Mouse (Mus musculus) frontal cortex, postnatal 14 days (tissue): ENCODE results near the gene Wwc2.
"Not testable (repeated sequence)": the region's sequence is repeated elsewhere in the genome, so short reads cannot be mapped to it uniquely, and the experiment has no call there.

Experiments
- DNase-seq, 2 experiments: peaks; one replicate each; pipeline ENCODE4 v3.0.0; 2022; ENCODE audit warnings: low spot score in 2 of 2

The Wwc2 gene

DNA sequence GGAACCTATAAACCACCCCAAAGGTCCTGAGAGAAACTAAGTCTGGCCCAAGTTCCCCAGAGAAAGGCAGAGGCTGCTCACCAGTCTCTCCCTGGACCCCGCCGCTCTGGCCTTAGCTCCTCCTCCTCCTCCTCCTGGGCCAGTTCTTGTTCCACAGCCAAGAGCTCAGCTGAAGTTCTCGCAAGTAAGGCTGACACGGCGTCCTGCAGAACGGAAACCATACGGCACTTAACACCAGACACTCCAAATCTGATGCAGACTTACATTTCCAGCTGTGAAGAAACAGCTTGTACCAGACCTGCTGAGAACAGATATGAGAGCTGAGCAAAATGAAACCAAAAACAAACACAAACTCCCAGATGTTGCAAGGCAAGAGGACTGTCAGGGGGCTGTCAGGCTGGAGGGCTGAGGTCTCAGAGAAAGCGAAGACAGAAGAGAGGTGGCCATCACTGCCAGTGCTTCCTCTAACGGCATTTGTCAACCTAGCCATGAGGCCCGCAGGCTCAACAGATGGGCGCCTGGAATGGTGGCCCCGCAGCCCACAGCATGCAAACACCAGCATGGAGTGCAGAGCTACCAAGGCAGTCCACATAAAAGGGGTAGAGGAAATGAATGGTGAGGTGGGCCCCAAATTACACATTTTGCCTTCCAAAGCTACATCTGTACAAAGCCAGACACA, 138.8 kb downstream of the Wwc2 start:
- DNase-seq, result no peak

DNA sequence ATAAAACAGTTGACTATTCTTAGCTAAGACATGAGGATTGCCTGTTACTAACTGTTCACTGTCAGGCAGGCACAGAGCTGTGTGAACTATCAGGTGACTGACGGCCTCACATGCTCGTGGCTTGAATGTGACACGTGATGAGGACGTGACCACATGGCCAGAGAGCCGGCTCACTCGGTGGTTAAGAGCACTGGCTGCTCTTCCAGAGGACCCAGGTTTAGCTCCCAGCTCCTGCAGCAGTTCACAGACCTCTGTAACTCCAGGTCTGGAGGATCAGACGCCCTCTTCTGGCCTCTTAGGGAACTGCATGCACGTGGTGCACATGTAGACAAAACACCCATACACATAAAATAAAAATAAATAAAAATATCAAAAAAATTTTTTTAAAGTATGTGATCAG, 140.9 kb downstream of the Wwc2 start:
- DNase-seq, result no peak

DNA sequence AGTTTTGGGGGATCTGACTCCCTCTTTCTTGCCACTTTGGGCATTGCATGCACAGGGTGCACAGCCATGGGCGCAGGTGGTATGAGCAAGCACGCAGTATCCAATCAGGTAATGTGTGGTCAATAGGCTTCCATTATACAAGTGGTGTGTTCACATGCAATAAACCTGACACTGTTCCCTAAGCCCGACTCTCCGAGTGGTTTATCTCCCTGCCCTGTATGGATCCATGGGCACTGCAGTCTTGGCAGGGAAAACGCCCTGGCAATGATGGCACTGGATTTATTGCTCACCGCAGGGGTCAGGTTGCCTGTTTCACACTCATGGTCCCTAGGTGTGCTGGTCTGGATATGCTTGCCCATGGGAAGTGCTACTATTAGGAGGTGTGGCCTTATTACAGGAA, 142.8 kb downstream of the Wwc2 start:
- no peak for DNase-seq

DNA sequence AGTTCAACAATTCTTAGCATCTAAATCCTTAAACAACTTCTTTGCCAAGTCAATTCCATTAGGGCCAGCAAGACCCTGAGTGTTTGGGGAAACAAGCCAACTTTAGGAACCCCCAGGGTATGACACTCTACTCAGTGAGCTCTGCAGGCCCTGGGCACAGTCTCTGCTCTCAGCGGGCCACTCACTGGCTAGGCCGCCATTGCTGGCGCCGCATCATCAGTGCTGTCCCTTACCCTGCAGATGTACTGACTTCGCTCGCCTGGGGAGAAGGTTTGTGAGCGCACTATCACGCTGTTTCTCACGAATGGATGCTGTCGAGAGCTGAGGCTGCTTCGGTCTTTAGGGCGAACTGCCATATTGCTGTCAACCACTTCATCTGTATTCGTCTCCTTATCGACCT, 143.6 kb downstream of the Wwc2 start:
- no peak for DNase-seq

DNA sequence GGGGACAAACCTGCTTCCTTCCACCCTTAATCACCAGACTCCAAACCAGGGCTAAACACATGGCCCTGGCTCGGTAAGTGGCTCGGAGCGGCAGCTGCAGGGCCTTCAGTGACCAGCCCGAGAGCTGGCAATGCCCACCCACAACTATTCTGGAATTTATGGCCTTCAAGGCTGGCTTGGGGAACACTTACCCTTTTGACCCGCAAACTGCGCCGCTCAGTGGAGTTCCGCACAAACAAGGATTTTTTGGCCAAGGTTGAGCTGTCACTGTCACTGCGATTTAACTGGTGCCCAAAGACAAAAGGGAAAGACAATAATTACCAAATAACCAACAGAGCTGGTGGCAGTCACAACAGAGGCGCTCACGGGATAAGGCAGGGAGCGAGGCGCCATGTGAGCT, 144.8 kb downstream of the Wwc2 start:
- no peak for DNase-seq

DNA sequence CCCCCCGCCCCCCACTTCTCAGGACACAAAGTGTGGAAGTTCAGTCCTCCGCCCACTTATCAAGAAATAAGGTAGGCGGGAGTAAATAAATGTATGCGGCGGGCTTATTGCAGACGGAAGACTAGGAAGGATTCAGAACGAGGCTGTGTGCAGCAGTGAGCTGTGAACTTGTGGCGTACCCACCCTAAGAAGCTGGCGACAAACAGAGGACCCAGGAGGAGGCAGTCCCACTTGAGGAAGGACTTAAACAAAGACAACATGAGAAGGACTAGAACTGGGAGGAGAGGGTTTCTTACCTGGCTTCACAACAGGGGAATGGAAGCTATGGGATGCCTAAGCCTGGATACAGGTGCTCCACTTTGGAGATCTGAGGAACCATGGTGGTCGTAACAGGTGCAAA, 147.1 kb downstream of the Wwc2 start:
- no peak for DNase-seq

DNA sequence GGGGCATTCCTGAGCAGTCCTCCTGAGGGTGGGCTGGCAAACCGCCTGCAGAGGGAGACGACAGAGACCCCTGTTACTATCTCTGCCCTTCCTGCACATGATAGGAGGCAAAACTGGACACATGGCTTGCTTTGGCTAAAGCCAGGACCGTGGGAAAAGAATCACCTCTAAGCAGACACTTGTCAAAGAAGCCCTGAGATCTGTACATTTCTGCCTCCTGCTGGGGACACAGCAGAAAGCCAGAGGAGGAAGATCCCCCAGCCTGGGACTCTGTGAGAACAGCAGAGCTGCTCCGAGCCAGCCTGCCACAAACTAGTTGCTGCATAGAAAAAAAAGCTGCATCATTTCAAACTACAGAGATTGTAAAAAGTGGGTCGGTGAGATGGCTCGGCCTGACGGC, 147.7 kb downstream of the Wwc2 start:
- no peak for DNase-seq

DNA sequence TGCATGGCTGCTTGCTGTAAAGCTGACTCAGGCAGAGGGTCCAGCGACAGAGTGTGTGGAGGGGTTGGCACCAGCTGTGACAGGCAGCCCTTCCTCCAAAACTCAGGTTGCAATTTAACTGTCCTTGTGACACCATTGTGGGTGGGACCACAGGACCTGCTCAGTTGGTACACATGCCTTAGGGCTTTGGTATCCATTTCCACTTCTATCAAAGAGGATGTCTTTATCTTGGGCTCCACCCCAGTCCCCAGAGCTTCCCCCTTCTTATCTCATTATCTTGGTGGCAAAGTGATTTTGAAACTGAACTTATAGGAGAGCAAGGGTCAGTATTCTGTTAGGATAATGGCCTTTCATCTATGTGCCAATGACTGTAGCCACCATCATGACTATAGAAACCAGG, 156.8 kb downstream of the Wwc2 start:
- DNase-seq, result no peak

DNA sequence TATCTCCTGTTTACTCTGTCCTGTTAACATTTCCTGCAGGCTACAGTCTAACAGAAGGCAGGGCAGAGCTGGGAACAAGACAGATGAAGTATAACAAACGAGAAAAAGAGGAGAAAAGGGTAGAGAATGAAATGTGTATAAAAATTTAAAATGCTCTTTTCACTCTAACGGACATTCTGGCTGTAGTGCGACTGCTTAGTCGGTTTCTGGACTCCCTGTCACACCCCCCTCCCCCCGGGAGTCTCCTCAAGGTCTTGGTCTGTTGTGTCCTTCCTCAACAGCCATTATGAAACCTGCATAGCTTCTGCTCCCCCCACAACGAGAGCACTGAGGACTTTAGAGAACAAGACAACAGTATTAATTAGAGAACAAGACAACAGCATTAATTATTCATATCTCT, 158.1 kb downstream of the Wwc2 start:
- no peak for DNase-seq

DNA sequence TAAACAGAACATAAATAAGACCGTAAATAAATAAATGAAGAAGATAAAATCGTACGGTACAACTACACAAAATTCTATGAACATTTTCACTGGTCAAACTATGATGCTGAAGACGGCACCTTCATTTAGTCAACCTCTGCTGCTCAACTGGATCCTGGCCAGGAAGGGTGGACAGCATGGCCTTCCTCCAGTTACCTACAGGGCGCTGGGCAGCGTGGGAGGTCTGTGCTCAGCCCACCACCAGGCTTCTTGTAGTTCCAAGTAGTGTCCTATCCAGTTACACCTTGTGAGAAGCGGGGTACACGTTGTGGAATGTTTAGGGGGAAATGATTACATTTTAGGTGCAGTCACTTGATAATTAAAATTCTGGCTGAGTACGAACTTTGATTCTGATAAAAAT, 163.8 kb downstream of the Wwc2 start:
- DNase-seq, result no peak

DNA sequence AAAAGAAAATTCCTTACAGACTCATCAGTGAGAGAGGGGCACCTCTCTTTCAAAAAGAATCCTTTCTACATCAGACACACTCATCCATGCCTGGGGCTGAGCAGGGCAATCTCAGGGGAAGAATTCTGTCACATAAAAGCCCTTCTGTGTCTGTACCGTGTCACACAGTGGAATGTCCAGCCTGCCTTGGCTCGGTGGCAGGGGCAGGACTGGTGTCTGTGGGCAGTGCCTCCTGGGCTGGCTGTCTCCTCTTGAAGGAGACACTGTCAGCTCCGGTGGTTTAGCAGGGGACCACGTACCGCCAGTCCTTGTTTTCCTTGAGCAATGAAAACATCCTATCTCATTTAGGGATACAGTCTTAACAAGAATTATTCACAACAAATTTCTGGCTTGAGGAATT, 165.1 kb downstream of the Wwc2 start:
- no peak for DNase-seq

DNA sequence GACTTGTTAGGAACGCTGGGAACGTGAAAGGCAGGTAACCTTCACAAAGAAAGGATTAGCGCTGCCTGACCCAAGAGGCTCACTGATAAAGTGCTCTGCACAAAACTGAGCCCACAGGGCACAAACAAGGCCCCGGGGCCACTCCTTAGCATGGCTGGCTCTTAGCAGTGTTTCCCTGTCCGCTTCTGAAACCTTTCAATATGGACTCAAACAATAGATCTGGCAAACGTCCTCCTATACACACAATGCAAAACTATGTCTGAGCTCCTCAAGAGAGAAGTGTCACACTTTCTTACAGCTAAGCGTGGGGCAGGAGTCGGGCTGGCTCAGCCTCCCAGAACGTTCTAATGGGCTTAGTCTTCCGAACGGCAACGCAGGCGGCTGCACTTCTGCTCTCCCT, 166.5 kb downstream of the Wwc2 start, which contains the start of gene Cldn22:
TSS of gene Cldn22 (plus strand) at position 301 of the 400 bp plus-strand sequence.
- no peak for DNase-seq

DNA sequence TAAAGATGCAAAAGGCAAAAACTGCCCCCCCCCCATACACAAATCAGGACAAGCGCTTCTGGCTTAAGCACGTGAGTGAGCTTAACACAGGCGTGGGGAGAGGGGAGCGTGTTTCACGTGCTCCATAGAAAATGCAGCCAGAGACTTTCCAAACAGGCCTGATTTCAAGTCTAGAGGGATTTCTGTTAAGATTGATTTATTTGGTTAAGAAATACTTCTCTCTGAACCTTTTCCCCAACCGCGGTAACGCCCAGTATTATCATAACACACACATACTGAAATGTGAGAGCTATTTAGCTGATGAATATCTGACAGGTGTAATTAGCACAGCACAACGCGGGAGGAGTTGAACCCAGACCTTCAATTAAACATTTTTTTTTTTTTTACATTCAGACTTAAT, 166.9 kb downstream of the Wwc2 start:
- no peak for DNase-seq

DNA sequence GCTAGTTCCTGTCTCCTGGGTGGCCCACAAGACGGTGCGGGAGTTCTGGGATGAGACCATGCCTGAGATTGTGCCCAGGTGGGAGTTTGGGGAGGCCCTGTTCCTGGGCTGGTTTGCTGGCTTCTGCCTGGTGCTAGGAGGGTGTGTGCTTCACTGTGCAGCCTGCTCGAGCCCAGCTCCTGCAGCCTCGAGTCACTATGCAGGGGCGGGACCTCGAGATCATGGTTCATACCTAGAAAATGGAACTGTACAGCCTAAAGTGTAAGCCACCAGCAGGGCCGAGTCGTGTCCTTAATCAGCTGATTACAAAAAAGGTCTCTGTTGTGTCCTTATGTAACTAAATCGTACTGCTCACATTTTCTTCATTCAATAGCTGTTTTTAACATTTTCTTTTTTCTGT, 168.2 kb downstream of the Wwc2 start:
- DNase-seq, result not testable (repeated sequence)

DNA sequence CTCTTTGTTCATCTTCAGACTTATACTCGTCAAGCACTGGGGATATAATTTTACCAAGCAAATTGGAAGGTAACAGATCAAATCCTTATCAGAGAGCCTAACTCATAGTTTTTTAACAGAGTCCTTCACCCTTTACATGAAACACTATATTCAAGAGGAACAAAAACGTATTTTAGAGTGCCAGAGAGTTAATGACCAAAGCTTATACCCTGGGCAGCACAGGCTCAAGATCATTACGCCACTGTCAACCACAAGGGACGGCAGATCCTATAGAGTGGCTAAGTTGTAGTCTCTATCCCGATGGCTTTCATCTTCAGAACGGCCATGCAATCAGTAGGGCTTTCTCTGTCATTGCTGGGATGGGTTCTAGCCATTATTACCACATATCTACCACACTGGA, 168.9 kb downstream of the Wwc2 start, which contains the start of gene Cldn24:
TSS of gene Cldn24 (plus strand) at position 301 of the 400 bp plus-strand sequence.
- DNase-seq, result no peak

DNA sequence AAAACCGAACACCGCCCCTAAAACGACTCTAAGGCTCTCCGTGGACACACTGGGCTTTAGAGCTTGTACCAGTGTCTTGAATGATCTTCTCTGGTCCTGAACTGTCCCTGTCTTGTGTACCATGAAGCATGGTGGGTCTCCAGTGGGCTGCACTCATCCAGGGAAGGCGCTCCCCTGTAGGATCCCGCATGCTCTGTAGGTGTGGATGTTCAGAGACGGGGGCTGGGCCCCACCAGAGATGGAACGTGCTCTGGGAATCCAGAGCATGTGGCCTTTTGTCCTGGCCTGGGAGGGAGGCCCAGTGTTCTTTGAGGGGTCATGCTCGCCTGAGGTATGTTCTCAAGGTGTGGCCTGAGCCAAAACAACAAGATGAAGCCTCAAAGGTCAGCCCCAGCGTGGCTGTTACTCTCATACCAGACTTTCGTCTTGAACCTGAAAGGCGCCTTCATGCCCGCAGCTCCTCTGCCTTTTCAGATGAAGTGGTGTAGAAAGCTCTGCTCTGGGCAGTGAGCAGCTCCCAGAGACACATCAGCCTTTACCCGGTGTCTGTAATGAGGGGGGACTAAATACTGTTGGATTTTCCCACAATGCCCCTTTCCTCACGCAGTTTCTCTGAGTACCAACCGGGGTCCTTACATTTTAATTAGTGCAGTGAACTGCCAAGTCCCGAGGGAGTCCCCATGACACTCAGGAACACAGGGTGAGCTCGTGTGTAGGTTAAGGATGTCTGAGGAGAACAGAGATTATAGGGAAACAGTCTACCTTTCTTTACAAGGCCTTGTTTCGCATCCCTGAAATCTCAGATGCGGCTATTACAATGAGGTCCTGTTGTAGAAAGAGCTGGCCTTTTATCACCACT, 169.6 kb downstream of the Wwc2 start:
- no peak for DNase-seq

DNA sequence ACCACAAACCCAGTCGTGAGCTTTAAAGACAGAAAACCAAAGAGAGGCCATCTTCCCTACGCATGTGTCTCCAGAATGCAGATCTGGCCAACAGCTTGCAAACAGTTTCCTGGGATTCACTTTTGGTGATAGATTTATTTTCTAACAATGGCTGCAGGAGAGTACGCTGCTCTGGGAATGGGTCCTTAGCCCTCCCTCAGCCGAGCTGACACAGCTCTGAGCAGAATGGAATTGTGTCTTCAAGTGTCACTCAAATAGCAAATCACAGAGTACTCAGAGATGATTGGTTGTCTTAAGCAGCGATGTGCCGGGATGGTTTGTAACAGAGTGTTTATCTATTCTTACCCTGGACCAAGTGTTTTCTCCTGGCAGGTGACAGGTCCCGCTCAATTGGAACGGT, 171.7 kb downstream of the Wwc2 start:
- DNase-seq, result no peak

DNA sequence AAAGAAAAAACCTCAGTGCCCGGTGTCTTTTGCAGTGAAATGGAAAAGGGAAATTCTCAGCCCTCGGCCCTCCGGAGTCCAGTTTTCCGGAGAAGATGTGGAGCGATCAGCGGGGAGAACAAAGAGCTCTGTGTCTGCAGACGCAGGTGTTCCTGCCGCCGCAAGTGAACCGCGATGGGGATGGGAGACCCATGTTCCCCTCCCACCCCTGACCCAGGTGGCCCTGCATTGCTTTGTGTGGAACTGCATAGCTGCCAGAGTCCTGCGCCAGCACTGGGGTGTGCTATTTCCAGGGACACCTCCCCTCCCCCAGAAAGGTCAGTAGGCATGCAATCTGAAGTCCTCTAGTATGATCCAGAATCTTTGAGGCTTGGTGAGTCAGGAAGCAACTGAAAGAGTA, 179.5 kb downstream of the Wwc2 start:
- no peak for DNase-seq

DNA sequence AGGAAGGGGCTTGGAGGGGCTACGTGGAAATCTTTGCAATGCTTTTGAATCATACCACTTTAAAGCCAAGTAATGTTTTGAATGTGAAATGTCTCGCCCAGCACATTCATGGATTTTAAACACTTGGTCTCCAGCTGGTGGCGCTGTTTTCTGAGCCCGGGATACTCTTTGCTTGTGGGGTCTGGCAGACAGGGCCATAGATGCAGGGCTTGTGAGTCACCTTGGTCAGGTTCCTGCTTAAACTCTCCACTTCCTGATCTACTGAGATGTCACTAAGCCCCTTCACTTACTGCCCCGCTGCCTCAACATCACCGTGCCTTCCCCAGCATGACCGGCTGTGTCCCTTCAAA, 180.1 kb downstream of the Wwc2 start:
- no peak for DNase-seq

DNA sequence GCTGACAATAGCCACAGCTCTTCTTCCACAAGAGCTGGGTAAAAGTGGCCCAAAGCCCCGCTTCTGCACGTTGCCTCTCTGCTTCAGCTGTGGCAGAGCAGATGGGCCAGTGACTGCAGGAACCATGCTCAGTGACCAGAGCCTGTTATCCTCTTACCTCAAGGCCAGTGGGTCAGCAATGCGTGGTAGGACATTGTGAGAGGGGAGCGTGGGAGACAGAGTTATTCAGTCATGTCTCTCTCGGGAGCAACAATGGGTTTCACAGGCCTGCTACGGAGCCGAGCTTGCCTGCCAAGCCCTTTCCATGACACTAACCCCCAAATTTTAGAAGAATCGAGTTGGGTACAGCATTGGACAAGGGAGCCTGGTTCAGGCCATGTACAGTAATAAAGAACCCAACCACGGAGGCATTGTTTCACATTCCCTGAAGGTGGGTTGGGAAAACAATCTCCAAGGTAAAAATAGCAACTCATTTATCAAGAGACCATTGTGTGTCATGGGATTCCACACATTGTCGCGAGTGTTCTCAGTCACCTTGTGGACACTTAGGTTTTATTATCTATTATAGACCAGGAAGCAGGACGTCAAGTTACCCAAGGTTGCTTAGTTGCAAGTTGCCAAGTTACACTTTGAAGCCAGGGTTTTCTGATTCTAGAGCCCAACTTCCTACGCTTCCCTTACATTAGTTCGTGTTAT, 180.6 kb downstream of the Wwc2 start:
- no peak for DNase-seq

DNA sequence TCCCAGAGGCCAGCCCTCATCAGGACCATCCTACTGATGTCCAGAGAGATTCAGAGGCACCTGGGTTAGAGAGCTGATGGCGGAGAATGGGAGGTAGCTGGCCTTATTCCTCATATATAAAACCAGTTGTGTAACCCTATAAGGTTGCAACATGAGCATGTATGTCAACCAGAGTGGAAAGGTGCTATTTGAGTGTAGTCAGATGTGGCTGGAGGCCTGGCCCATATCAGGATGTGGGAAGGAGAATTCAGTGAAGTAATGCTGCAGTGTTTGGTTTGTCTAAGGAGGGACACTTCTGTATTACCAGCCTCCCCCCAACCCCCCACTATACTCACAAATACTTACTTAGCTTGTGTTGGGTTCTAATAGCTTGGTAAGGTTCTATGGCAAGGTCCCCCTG, 186.5 kb downstream of the Wwc2 start:
- DNase-seq, result no peak

DNA sequence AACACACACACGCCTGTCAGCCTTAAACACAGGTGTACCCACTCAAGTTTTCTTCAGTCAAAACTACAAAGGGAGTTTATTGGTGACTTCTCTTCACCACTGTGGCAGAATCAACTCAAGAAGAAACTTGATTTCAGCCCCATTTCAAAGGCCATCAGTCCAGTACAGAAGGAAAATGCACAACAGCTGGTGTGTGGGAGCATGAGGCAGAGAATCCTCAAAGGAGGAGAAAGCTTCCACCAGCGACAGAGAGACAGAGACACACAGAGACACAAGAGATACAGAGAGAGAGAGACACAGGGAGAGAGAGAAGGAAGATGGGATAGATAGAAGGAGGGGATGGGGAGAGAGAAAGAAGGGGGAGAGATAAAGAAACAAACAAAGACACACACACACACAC, 188.4 kb downstream of the Wwc2 start:
- no peak for DNase-seq

DNA sequence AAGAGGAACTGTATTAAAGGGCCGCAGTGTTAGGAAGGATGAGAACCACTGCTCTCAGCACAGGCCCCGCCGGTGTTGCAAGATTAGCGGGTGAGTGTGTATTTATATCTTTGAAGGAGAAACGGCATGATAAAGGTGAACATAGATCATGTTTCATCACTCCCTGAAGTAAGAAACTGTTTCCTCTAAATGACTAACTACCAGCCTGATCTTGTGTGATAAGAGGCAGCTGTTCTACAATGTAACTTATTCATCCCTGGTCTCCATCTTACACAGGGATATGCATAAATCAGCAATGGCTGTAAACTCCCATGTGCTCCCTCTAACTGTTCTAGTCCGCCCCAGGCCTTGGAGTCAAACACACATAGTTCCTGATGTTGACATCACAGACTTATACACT, 191.3 kb downstream of the Wwc2 start:
- DNase-seq, result no peak
